Mouse (Mus musculus) lung, adult 2 months (tissue): ENCODE results near the gene Smtnl2.

Experiments
- CTCF ChIP-seq: fragments of 200-500 bp; IDR thresholded peaks from 2 replicates; pipeline ENCODE4 v1.5.1; 2011; ENCODE audit warnings: mild to moderate bottlenecking, low read length, control low read depth; ENCODE audit not compliant: insufficient read depth
- POLR2A ChIP-seq: fragments of 200-500 bp; IDR thresholded peaks from 2 replicates; pipeline ENCODE4 v1.6.1; 2011; ENCODE audit warnings: low read depth, mild to moderate bottlenecking, control low read depth, low read length, borderline replicate concordance; ENCODE audit errors: extremely low read depth

DNA sequence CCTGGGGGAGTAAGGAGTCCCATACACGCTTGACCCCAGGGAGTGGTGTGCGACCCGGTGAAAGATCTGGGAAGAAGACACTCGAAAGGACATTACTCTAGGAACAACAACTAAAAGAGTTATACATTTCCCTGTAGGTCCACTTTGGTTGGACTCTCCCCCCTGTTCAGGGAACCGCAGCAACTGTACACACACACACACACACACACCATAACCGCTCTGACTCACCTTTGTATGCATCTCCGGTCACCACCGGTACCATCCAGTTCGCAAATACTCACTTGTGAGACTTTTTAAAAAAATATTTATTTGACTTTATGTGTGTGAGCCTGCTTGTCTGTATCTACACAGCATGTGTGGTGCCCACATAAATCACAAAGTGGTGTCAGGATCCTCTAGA lies 432 bp upstream of the Smtnl2 start:
- TF ChIP-seq POLR2A (no peak), CTCF (no peak)
